In genomic region chr14:79440655-79441054, GRCm38 (mm10) we compare ENCODE assay signal across 10 mouse cellular contexts.
"Had no signal": no experiment of that assay in that cellular context is flagged by ENCODE, and none has a peak within 500 bp of the region (broad histone marks: within the 10 kb centered on the region; RNA-seq: fewer than 3 reads in every experiment).

No protein-coding gene starts in this region.

- H3K4me1 ChIP-seq: limb, embryonic 15.5 days; neural tube, embryonic 12.5 days had no signal

- H3K4me3 ChIP-seq: limb, embryonic 15.5 days; midbrain, embryonic 13.5 days; neural tube, embryonic 12.5 days had no signal

- H3K27ac ChIP-seq: limb, embryonic 15.5 days; midbrain, embryonic 13.5 days; neural tube, embryonic 12.5 days had no signal

- DNase-seq: kidney, adult 8-10 months; kidney, postnatal 25 days; layer of hippocampus, postnatal 36 days; lung, adult 18-20 months; thymus, adult 18-20 months; thymus, postnatal 25 days had no signal

- H3K36me3 ChIP-seq: limb, embryonic 15.5 days; midbrain, embryonic 13.5 days; neural tube, embryonic 12.5 days had no signal

- H3K4me2 ChIP-seq: limb, embryonic 15.5 days; midbrain, embryonic 13.5 days; neural tube, embryonic 12.5 days had no signal

- H3K27me3 ChIP-seq: limb, embryonic 15.5 days; midbrain, embryonic 13.5 days; neural tube, embryonic 12.5 days had no signal

- H3K9me3 ChIP-seq: limb, embryonic 15.5 days; neural tube, embryonic 12.5 days had no signal

- ATAC-seq: intestine, postnatal 0 days; midbrain, embryonic 13.5 days had no signal

- H3K9ac ChIP-seq: limb, embryonic 15.5 days; midbrain, embryonic 13.5 days; neural tube, embryonic 12.5 days had no signal
